Comparison of ENCODE assay signal across 21 mouse cellular contexts in the genomic region with DNA sequence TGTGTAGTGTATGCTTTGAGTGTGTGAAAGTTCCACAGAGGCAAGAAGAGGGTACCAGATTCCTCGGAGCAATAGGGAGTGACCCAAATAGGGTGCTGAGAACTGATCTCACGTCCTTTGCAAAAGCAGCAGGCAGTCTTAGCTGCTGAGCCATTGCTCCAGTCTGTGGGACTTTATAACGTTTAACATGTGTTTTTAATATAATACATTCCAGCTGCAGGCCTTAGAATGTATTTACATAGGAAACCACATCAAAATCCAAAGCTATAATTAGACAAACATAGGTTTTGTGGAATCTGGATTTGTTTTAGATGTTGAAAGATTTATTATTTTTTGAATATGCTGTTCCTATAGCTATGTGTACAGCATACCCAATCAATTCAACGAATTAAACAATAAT.
DNase-seq lines count a peak whose midpoint lies in the region; ATAC-seq and TF ChIP-seq lines count a peak whose summit lies in the region.
"Had no signal": no experiment of that assay in that cellular context is flagged by ENCODE, and none has a peak within 500 bp of the region (broad histone marks: within the 10 kb centered on the region; RNA-seq: fewer than 3 reads in every experiment).

No protein-coding gene starts in this region.

- H3K9ac ChIP-seq in kidney, postnatal 0 days (ENCODE audit: low read depth, low read length): no peak overlapping the region
- H3K9ac ChIP-seq in embryonic facial prominence, embryonic 14.5 days (ENCODE audit: low read depth, low read length): no peak overlapping the region
- no peak overlapping the region for H3K9ac ChIP-seq in limb, embryonic 13.5 days
- H3K9ac ChIP-seq: forebrain, embryonic 12.5 days; heart, embryonic 15.5 days; hindbrain, embryonic 13.5 days had no signal

- H3K4me1 ChIP-seq in kidney, postnatal 0 days (replicated peaks; ENCODE audit: insufficient read depth, low read length): no peaks in the 10 kb centered on the region
- no peaks in the 10 kb centered on the region for H3K4me1 ChIP-seq in embryonic facial prominence, embryonic 14.5 days (ENCODE audit: control insufficient read depth, insufficient read depth, low read length)
- 0 out of 2 replicates have a peak, but pooled peaks cover 2% of the 10 kb centered on the region for H3K4me1 ChIP-seq in limb, embryonic 13.5 days
- no peaks in the 10 kb centered on the region for H3K4me1 ChIP-seq in kidney, adult 2 months (ENCODE audit: control insufficient read depth, insufficient read depth, low read length)
- H3K4me1 ChIP-seq: forebrain, embryonic 12.5 days; heart, embryonic 15.5 days; hindbrain, embryonic 13.5 days had no signal

- no peaks in the 10 kb centered on the region for H3K36me3 ChIP-seq in kidney, postnatal 0 days (ENCODE audit: insufficient read depth, low read length)
- peaks cover 6% of the 10 kb centered on the region; the same call in 1 of the 2 replicates for H3K36me3 ChIP-seq in embryonic facial prominence, embryonic 14.5 days (ENCODE audit: control insufficient read depth, insufficient read depth, low read length)
- H3K36me3 ChIP-seq in limb, embryonic 13.5 days: no peaks in the 10 kb centered on the region
- no peaks in the 10 kb centered on the region for H3K36me3 ChIP-seq in kidney, adult 2 months (ENCODE audit: control insufficient read depth, insufficient read depth, low read length)
- H3K36me3 ChIP-seq: heart, embryonic 15.5 days had no signal

- no peaks in the 10 kb centered on the region for H3K27me3 ChIP-seq in kidney, postnatal 0 days (ENCODE audit: insufficient read depth, low read length)
- H3K27me3 ChIP-seq in embryonic facial prominence, embryonic 14.5 days (replicated peaks; ENCODE audit: control insufficient read depth, insufficient read depth, low read length): no peaks in the 10 kb centered on the region
- H3K27me3 ChIP-seq in limb, embryonic 13.5 days: no peaks in the 10 kb centered on the region
- no peaks in the 10 kb centered on the region for H3K27me3 ChIP-seq in kidney, adult 2 months (replicated peaks; ENCODE audit: control insufficient read depth, insufficient read depth, low read length)
- H3K27me3 ChIP-seq: forebrain, embryonic 12.5 days; heart, embryonic 15.5 days; hindbrain, embryonic 13.5 days had no signal

- 53% methylated on average over 4 of the region's 4 CpGs for WGBS in kidney, postnatal 0 days
- 24% methylated on average over 4 of the region's 4 CpGs for WGBS in embryonic facial prominence, embryonic 14.5 days
- WGBS in limb, embryonic 13.5 days: 19% methylated on average over 4 of the region's 4 CpGs
- WGBS in kidney, adult 2 months: 56% methylated on average over 4 of the region's 4 CpGs

- H3K4me2 ChIP-seq in kidney, postnatal 0 days (ENCODE audit: low read length): no peak overlapping the region
- H3K4me2 ChIP-seq in embryonic facial prominence, embryonic 14.5 days (ENCODE audit: low read depth, low read length): no peak overlapping the region
- no peak overlapping the region for H3K4me2 ChIP-seq in limb, embryonic 13.5 days (replicated peaks)
- H3K4me2 ChIP-seq: forebrain, embryonic 12.5 days; heart, embryonic 11.5 days; heart, embryonic 15.5 days; hindbrain, embryonic 13.5 days had no signal

- TF ChIP-seq POLR2A in kidney, adult 2 months (IDR thresholded peaks at IDR 0.05; ENCODE audit: low read depth, low read length): no peak

- no peak overlapping the region for H3K4me3 ChIP-seq in kidney, postnatal 0 days (replicated peaks; ENCODE audit: low read depth, low read length)
- no peak overlapping the region for H3K4me3 ChIP-seq in embryonic facial prominence, embryonic 14.5 days (ENCODE audit: low read depth, low read length)
- no peak overlapping the region for H3K4me3 ChIP-seq in limb, embryonic 13.5 days
- no peak overlapping the region for H3K4me3 ChIP-seq in kidney, adult 2 months (ENCODE audit: insufficient read depth, low read depth, low read length)
- H3K4me3 ChIP-seq: forebrain, embryonic 12.5 days; heart, adult 2 months; heart, embryonic 15.5 days; hindbrain, embryonic 13.5 days had no signal

- no peak overlapping the region for H3K27ac ChIP-seq in kidney, postnatal 0 days
- no peak overlapping the region for H3K27ac ChIP-seq in embryonic facial prominence, embryonic 14.5 days (replicated peaks; ENCODE audit: low read depth, low read length)
- no peak overlapping the region for H3K27ac ChIP-seq in limb, embryonic 13.5 days
- H3K27ac ChIP-seq in kidney, adult 2 months (ENCODE audit: insufficient read depth, low read depth, low read length): no peak overlapping the region
- H3K27ac ChIP-seq: forebrain, embryonic 12.5 days; heart, adult 2 months; heart, embryonic 15.5 days; hindbrain, embryonic 13.5 days; hindbrain, postnatal 0 days had no signal

- no peaks in the 10 kb centered on the region for H3K9me3 ChIP-seq in kidney, postnatal 0 days (replicated peaks; ENCODE audit: low read length)
- no peaks in the 10 kb centered on the region for H3K9me3 ChIP-seq in embryonic facial prominence, embryonic 14.5 days (ENCODE audit: control insufficient read depth, low read length)
- no peaks in the 10 kb centered on the region for H3K9me3 ChIP-seq in limb, embryonic 13.5 days
- H3K9me3 ChIP-seq: forebrain, embryonic 12.5 days; heart, embryonic 15.5 days; hindbrain, embryonic 13.5 days had no signal

- no peak for TF ChIP-seq CTCF in kidney, postnatal 0 days (IDR thresholded peaks at IDR 0.05; ENCODE audit: low read depth)
- TF ChIP-seq CTCF in kidney, adult 2 months (conservative IDR thresholded peaks at IDR 0.05; ENCODE audit: insufficient read depth, insufficient read length, low read depth, low read length): no peak

- no peak for ATAC-seq in kidney, postnatal 0 days (replicated peaks; ENCODE audit: low FRiP score, low read depth)
- ATAC-seq in embryonic facial prominence, embryonic 14.5 days (ENCODE audit: low read depth): peak; percentile 63; the same call in 1 of the 2 replicates
- peak; percentile 79; the same call in 1 of the 2 replicates for ATAC-seq in limb, embryonic 13.5 days (ENCODE audit: low FRiP score, low read depth)
- ATAC-seq: forebrain, embryonic 16.5 days; hindbrain, postnatal 0 days had no signal

- peak; percentile 5 for DNase-seq in kidney, postnatal 0 days (ENCODE audit: low spot score)
- no peak for DNase-seq in kidney, adult 11 months
- peak; percentile 69 for DNase-seq in NIH3T3 (ENCODE audit: low read depth)
- DNase-seq in embryonic facial prominence, embryonic 14.5 days (ENCODE audit: low spot score): peak; percentile 81
- no peak for DNase-seq in kidney, adult 2 months
- DNase-seq in yolk sac, embryonic 10.5 days (ENCODE audit: low spot score): no peak
- no peak for DNase-seq in spleen, postnatal 10 days (ENCODE audit: low spot score in 2 of 2)
- DNase-seq: adrenal gland, postnatal 10 days; cerebellum, adult 11 months; cerebellum, adult 9-10 months; cerebellum, postnatal 25 days; gastrocnemius, postnatal 14 days; heart, adult 2 months; heart, postnatal 14 days had no signal

Comparison
In these comparisons a context has a peak if more than half of its experiments do, and no peak if none do; other contexts are left out.
1. DNase-seq: peak in kidney, postnatal 0 days (single experiment), NIH3T3 (single experiment) and embryonic facial prominence, embryonic 14.5 days (single experiment); none in kidney, adult 11 months (single experiment), kidney, adult 2 months (single experiment), yolk sac, embryonic 10.5 days (single experiment) and spleen, postnatal 10 days (0 of 2).